Mouse (Mus musculus) embryonic fibroblast, embryonic 13.5 days (primary cell): ENCODE measurements at regions not wholly inside any gene's neighbourhood (a gene's known extent, or its start where the extent isn't known, plus 50 kb on each side); places are given as distances from the start of the nearest gene placed in this dataset.

Experiments used
- H3K27ac ChIP-seq: 2 replicates; pipeline ENCODE4 v1.5.1; 2012; ENCODE audit warnings: low read length, control low read depth, inconsistent platforms; ENCODE audit not compliant: insufficient read depth
- H3K4me1 ChIP-seq: 2 replicates; pipeline ENCODE4 v1.6.1; 2011; ENCODE audit warnings: low read length; ENCODE audit not compliant: control insufficient read depth, insufficient read depth
- H3K4me3 ChIP-seq: 2 replicates; pipeline ENCODE4 v1.5.1; 2011; ENCODE audit warnings: mild to moderate bottlenecking, control low read depth, low read length; ENCODE audit not compliant: insufficient read depth
- CTCF ChIP-seq: IDR thresholded peaks from 2 replicates; pipeline ENCODE4 v1.5.1; 2011; ENCODE audit warnings: mild to moderate bottlenecking, control low read depth, low read length, moderate library complexity, borderline replicate concordance; ENCODE audit not compliant: insufficient read depth
- POLR2A ChIP-seq: IDR thresholded peaks from 2 replicates; pipeline ENCODE4 v1.6.1; 2011; ENCODE audit warnings: low read depth, mild to moderate bottlenecking, control low read depth, low read length, moderate library complexity

GRCm38 (mm10) chr1:153962161-153962720, 62.2 kb upstream of the Teddm2 start:
- TF ChIP-seq CTCF (no peak), POLR2A (no peak)
- Histone ChIP-seq H3K4me1 (no peaks in the 10 kb centered on the region), H3K27ac (no peak overlapping the region)

GRCm38 (mm10) chr1:153963744-153964342, 63.8 kb upstream of the Teddm2 start:
- no peak overlapping the region for H3K27ac ChIP-seq
- no peaks in the 10 kb centered on the region for H3K4me1 ChIP-seq
- TF ChIP-seq POLR2A (no peak), CTCF (no peak)
- H3K4me3 ChIP-seq: no peak overlapping the region

More at GRCm38 (mm10) chr1:153962161-153962720, 62.2 kb upstream of the Teddm2 start:
- no peak overlapping the region for H3K4me3 ChIP-seq

GRCm38 (mm10) chr1:153969401-153969800, 69.4 kb upstream of the Teddm2 start:
- Histone ChIP-seq H3K4me1 (no peaks in the 10 kb centered on the region), H3K27ac (no peak overlapping the region), H3K4me3 (no peak overlapping the region)
- TF ChIP-seq CTCF (no peak), POLR2A (no peak)

- Histone ChIP-seq H3K27ac (no peak overlapping the region), H3K4me3 (no peak overlapping the region), H3K4me1 (no peaks in the 10 kb centered on the region)
- no peak for TF ChIP-seq POLR2A
- no peak for TF ChIP-seq CTCF
Measured at GRCm38 (mm10) chr1:153974300-153974699, 74.3 kb upstream of the Teddm2 start.

GRCm38 (mm10) chr1:153977963-153978726, 78.1 kb upstream of the Teddm2 start:
- Histone ChIP-seq H3K4me1 (no peaks in the 10 kb centered on the region), H3K4me3 (no peak overlapping the region), H3K27ac (no peak overlapping the region)
- TF ChIP-seq CTCF: no peak
- TF ChIP-seq POLR2A: no peak

GRCm38 (mm10) chr1:153980886-153981285, 80.9 kb upstream of the Teddm2 start:
- Histone ChIP-seq H3K27ac (no peak overlapping the region), H3K4me1 (no peaks in the 10 kb centered on the region), H3K4me3 (no peak overlapping the region)
- TF ChIP-seq POLR2A: no peak
- TF ChIP-seq CTCF: no peak

- H3K4me3 ChIP-seq: no peak overlapping the region
- H3K27ac ChIP-seq: no peak overlapping the region
Measured at GRCm38 (mm10) chr1:153985595-153985994, 85.6 kb upstream of the Teddm2 start.

GRCm38 (mm10) chr1:153986632-153987031, 86.6 kb upstream of the Teddm2 start:
- Histone ChIP-seq H3K4me3 (no peak overlapping the region), H3K4me1 (peaks cover 3% of the 10 kb centered on the region; the same call in 1 of the 2 replicates), H3K27ac (no peak overlapping the region)
- TF ChIP-seq CTCF: no peak
- no peak for TF ChIP-seq POLR2A

More at GRCm38 (mm10) chr1:153985595-153985994, 85.6 kb upstream of the Teddm2 start:
- TF ChIP-seq POLR2A (no peak), CTCF (no peak)
- H3K4me1 ChIP-seq: peaks cover 3% of the 10 kb centered on the region; the same call in 1 of the 2 replicates

- no peak overlapping the region for H3K4me3 ChIP-seq
- no peak overlapping the region for H3K27ac ChIP-seq
- TF ChIP-seq POLR2A: no peak
- no peak for TF ChIP-seq CTCF
- peaks cover 3% of the 10 kb centered on the region; the same call in 1 of the 2 replicates for H3K4me1 ChIP-seq
Measured at GRCm38 (mm10) chr1:153988297-153988696, 88.3 kb upstream of the Teddm2 start.
